Mouse (Mus musculus) left cerebral cortex, postnatal 10 days (tissue): Measurements from ENCODE around the gene Prpf6. TPM values are rescaled to one million over a fixed set of nuclear protein-coding genes. Genes with fewer than 3 reads are reported as not detected.

Experiments used
- DNase-seq, 2 experiments: peaks; one replicate each; pipeline ENCODE4 v3.0.0; 2021 to 2022; ENCODE audit warnings: low spot score in 2 of 2, mixed read lengths in 1 of 2; ENCODE audit errors: extremely low spot score in 1 of 2
- intact Hi-C: fragments of 180-260 bp; cut with DNase I; formaldehyde crosslinking; loops from one replicate; pipeline ENCODE4 v1.15.1; 2025
- total RNA-seq, 2 experiments: library from RNA; stranded (reverse); gene quantifications; 2 replicates each; pipeline ENCODE4 v1.2.3; 2021

Prpf6 gene
- total RNA-seq, 2 experiments from 2014 or later, result 44.9 to 48.8 TPM

DNA sequence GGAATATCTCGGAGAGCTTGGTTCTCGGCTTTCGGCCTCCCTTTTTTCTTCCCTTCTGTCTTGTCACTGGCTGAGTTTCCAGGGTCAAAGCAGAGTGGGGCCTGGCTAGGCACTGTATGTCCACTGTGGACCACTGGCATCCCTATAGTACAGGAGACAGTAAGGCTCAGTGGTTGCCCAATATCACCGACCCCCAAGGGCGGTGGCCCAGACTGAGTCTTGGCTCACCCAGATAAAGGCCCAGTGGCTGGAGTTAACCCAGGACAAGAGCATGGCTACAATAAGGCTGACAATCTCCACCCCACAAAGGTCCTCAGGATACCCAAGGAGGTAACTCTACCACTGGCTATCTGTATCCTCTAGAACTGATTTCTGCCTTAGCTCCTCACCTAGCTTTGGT, 1.2 kb upstream of the Prpf6 start:
- no peak for DNase-seq
- intact Hi-C loops, result no loop called here

DNA sequence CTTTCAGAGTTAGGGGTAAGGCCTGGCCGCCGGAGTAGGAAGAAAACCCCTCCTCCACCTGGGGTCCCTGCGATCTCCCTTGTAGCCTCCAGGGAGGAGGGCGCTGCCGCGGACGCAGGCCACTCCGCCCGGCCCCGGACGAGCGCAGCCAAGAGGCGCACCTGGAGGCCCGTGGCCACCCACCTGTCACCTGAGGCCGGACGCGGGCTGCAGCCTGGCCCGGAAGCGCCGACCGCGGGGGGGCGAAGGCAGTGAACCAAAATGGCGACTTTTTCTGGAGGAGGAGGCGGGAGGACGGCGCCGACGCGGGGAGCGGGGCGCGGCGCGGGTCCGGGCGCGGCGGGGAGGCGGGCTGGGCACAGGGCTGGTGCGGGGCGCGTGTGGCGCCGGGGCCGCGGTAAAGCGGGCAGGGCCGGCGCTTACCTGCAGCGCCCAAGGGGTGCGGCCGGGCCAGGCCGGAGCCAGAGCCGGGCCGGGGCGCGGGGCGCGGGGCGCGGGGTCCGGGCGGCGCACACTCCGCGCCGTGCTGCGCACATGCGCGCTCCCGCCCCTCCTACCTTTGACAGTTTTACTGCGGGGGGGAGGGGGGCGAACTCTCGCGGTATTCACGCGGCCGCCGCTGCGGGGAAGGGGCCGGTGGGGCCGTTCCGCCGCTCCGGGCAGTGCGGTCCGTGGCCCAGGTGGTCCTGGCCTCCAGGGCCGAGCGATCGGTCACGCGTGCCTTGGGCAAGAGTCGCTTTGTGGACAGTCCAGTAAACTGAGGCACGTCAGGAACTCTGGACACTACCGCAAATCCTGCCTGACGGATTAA, 768 bp downstream of the Prpf6 start, which contains the start of gene Zfp512b:
Gene Zfp512b (minus strand): TSS at position 573 of the 811 bp plus-strand sequence.
- intact Hi-C loops, result no loop called here
- peak in 1 of 2 experiments; percentile 87 for DNase-seq

GRCm38 (mm10) chr2:181593042-181593421, 1.4 kb downstream of the Prpf6 start:
- intact Hi-C loops, result no loop called here
- DNase-seq, result no peak

DNA sequence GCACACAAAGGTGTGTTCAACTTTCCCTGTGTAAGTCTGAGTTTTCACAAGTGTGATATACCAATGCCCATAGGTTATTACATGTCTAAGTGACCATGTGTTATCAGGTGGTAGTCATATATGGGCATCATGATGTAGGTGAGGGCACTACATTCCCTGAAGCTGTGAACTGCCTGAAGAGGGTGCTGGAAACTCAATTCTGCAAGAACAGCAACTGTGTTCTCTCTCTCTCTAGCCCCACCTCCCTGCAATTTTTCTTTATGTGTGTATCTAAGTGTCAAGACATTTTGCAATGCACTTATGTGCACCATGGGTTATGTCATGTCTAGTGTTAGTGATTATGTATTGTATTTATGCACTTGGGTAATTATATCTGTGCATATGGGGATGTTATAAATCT, 2.3 kb downstream of the Prpf6 start:
- no peak for DNase-seq
- intact Hi-C loops, result no loop called here

DNA sequence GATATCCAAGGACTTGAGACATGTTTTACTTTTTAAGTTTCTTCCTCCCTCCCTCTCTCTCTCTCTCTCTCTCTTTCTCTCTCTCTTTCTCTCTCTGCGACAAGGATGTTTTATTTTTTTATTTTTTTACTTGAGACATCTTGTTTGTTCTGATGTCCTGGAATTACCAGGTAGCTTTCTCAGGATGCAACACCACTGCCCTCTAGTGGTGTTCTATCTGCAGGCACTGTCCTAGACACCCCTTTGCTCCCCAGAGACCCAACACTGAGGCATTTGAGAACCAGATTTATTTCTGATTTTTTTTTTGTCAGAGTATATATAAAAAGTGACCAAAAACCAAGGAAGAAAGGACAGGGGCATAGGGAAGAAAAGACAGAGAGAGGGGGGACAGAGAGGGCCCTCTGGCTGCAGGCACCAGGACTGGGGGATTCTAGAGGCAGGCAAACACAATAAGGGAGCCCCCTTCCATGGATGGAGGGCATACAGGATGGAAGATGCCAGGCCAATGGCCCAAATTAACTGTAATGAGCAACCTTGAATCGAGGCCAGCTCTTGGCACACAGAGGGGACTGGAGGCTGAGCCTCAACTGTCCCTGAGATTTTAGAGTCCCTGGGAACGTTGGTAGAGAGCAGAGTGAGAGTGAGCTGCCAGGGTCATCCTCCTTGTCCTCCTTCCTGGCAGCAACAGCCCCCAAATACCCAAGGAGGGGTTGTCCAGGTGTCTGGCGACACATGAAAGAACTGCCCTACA, 3.5 kb downstream of the Prpf6 start:
- intact Hi-C loops, result no loop called here
- peak in 1 of 2 experiments; percentile 45 for DNase-seq

DNA sequence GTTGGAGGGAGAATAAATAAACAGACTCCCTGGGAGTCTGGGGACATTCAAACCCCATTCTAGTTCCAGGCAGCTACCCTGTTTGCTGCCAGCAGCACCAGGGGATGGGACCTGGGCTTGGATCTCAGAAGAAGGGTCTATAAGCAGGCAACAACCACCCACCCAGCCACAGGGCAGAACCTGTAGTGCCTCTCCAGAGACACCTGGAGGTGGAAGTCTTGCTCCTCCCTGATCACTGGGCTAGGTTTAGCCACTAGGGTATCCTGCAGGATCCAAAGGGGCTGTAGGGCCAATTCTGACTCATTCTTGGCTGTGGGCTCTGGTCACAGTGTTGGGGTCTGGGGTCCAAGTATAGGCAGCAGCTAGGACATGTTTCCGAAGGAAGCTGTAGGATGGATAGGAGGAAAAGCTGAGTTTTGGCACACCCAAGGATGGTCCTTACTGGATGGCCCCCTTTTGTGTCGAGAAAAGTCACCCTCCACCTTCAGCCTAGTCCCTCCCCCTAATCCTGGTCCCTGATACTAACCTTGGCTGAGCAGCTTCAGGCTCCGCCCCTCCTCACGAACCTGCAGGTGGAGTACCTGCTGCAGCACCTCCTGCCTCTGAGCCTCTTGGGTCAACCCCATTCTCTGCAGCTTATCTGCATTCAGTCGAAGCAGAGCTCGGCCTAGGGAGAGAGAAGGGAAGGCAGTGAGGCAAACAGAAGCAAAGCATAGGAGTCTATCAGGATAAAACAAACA, 4.7 kb downstream of the Prpf6 start:
- intact Hi-C loops, result no loop called here
- DNase-seq, result no peak

DNA sequence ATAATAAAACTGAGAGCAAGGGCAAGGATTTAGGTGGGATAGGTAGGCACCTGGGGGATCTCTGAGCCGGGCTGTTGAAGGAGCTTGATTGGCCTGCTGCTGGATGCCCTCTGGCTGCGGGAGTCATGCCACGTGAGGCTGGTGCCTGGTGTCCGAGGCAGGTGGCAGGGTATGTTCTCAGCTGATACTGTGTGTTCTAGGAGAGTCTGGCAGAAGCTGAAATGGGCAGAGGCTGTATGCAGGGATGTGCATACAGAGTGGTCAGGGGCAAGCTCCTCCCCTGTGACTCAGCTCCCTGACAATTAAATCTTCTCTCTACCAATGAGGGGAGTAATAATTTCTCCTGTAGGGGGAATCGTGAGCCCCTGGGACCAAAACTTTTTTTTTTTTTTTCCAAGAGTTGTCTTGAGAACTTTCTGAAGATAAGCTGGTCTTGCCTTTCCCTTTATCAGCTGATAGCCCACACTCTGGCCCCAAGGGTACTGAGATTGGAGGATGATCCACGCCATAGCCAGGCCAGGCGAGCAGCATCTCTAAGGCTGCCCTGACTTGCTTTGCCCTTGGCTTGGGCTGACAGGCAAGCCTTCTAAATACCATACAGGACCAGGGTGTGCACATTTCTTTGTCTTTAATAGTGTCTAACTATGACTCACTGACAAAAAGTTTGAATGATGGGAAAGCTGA, 5.9 kb downstream of the Prpf6 start:
- intact Hi-C loops, result no loop called here
- no peak for DNase-seq

DNA sequence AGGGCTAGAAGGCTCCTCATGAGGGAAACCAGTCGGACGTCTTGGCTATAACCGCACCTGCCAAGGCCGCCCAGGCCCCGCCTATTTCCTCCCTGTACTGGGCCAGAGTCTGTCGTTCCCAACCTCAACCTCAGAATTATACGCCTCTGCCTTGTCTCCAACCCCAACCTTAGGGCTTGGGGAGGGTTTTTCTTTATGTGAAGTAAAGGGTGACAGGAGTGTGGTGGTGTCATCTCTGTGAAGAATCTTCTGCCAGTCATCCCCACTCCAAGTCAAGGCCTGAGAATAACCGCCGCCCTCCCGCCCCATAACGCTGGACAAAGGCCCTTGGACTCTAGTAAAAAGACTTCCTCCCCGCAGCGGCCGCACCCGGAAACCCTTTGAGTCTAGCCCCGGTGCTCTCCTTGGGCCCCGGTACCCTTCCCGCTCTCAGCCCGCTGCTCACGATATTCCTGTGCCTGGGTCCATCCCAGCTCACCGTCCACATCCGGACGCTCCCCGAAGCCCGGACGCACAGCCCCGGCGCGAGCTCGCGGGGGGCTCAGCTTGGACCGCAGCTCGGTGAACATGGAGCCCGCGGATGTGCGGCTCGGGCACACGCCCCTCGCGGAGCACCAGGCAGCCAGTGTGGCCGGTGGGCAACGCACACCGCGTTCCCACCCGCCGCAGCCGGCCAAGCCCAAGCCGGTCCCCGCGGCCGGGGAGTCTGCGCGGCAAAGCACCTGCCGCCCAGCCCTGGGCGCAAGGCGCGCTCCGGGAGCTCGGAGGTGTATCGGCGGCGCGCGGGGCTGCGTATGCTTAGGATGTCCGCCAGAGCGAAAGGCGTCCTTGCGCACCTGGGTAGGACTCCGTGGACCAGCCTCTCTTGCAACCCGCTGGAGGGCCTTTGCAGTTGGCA, 7.0 kb downstream of the Prpf6 start, which contains the start of gene Samd10:
Gene Samd10 (minus strand): TSS at position 759 of the 898 bp plus-strand sequence.
- peak in 1 of 2 experiments; percentile 77 for DNase-seq
- intact Hi-C loops, result no loop called here

DNA sequence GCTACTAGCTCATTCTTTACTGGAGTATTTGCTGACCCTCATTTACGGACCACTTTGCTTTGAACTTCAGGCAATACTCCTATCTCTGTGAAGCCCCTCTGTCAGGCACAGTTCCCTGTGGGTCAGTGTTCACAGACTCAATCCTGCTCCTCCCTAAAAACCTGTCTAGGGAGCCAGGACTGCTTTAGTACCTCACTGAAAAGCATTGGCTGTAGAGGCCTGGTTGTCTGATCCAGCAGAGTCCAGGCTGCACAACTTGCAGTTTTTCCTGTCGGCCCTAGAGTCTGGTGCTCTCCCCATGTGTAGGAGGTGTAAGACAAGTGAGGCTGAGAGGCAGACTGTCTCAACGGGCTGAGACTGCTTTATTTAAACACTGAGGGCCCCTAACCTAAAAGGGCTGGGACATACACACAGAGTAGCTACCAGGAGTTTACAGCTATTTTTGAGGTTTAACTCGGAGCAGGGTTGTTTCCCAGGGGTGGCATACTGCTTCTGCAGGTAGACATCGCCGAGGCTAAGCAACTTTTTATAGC, 8.6 kb downstream of the Prpf6 start:
- DNase-seq, result no peak

DNA sequence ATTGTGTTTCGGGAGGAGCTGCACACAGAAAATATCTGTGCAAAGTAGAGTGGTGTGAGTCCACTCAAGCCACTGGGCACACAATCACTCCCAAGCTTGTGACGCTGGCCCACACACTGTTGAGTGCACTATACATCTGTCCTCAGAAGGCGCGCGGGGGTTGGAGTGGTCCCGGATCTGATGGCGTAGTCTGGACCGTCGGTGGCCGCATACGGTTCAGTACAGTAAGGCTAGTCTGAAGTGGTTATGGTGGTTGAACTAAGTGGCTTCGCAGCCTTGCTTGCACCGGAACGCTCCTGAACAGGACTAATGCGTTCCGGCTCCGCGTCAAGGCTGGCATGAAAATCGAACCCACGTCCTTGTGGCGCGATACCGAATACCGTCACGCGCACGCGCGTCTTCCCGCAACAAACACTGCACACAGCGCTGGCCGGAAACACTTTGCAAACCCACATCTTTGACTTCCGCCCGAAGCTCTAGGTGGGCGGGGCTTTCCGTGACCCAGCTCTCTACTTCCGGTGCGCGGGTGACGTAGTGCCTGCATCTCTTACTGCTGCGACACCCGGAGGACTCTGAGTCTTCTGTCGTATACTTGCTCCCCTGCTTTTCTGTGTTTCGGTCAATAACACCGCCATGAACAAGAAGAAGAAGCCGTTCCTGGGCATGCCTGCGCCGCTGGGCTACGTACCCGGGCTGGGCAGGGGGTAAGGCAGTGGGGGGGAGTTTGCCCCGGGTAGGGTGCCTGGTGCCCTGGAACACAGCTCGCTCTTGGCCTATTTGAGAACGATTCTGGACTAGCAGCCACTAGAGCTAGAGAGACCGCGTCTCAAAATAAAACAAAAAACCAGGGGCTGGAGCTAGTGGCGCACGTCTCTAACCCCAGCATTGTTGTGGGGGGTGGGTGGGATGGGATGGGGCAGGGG, 9.4 kb downstream of the Prpf6 start:
- DNase-seq, result peak; percentile 97 to 98
- intact Hi-C loops, result no loop called here

More for the DNA sequence above, 8.6 kb downstream of the Prpf6 start:
- intact Hi-C loops, result no loop called here

GRCm38 (mm10) chr2:181601751-181602145, 10.1 kb downstream of the Prpf6 start:
- no peak for DNase-seq
- intact Hi-C loops, result no loop called here

- intact Hi-C loops, result no loop called here
- no peak for DNase-seq
These were observed 10.7 kb downstream of the Prpf6 start for GRCm38 (mm10) chr2:181602367-181602766.

- DNase-seq, result no peak
- intact Hi-C loops, result no loop called here
These were observed 27.3 kb downstream of the Prpf6 start for GRCm38 (mm10) chr2:181618761-181619495.

GRCm38 (mm10) chr2:181623401-181623800, 31.7 kb downstream of the Prpf6 start:
- DNase-seq, result peak; percentile 11 to 28
- intact Hi-C loops, result loop anchor here (5.0 kb wide), 1 partner anchor 34 kb away; the partner anchor contains the start of gene Gm29797

DNA sequence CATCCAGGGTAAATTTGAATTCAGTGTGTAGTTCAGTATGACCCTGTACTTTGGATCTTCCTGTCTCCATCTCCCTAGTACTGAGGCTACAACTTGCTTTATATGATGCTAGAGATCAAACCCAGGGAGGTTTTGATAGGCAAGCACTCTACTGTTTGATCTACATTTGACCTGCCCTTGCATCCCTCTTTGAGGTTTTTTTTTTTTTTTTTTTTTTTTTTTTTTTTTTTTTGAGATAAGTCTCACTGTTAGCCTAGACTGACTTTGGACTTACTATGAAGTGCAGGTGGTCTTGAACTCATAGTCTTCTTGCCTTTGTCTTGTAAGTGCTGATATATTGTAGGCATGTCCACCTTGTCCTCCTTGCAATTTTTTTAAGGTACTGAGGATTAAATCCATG, 36.8 kb downstream of the Prpf6 start:
- intact Hi-C loops, result no loop called here
- no peak for DNase-seq

- DNase-seq, result no peak
- intact Hi-C loops, result no loop called here
These were observed 41.0 kb downstream of the Prpf6 start for GRCm38 (mm10) chr2:181632624-181633023.
